Comparison of ENCODE assay signal across 8 mouse cellular contexts in the genomic region with DNA sequence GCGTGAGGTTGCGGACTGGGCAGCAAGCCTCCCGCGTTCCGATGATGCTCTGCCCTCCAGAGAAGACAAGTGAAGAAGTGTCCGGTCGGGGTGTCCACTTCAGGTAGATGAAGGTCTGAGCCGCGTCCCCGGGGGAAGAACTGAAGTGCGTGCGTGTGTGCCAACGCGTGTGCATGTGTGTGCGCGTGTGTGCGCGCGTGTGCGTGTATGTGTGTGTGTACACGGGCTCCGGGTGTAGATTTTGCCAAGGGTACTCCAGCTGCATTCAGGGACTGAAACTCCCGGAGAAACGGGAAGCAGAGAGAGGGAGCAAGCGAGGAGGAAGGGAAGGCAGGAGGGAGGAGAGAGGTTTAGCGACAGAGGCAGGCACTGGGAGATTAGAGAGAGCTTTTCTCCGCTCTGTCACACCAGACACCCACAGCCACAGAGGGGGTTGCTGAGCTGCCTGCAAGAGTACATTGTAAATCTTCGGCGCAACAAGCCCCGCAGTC. TPM values are rescaled to one million over a fixed set of nuclear protein-coding genes. Genes with fewer than 3 reads are reported as not detected.
A peak's percentile ranks its signal among the peaks of the same experiment; 100 is the strongest.
DNase-seq lines count a peak whose midpoint lies in the region; ATAC-seq and TF ChIP-seq lines count a peak whose summit lies in the region.

A gene (minus strand): TSS at position 147 of the 491 bp plus-strand sequence.

- no peak for TF ChIP-seq CTCF in C2C12 (IDR thresholded peaks at IDR 0.05; ENCODE audit: control insufficient read depth, insufficient read depth, insufficient read length)

- H3ac ChIP-seq in C2C12 (ENCODE audit: control insufficient read depth, insufficient read length, low read depth), result peak within 1 kb of the TSS; percentile 66

- H3K9ac ChIP-seq in midbrain, embryonic 12.5 days (replicated peaks), result peak within 1 kb of the TSS; percentile 60

- H3K36me3 ChIP-seq in C2C12 (ENCODE audit: control insufficient read depth, insufficient read depth), result no peaks in the 10 kb centered on the region
- H3K36me3 ChIP-seq in midbrain, embryonic 12.5 days, result no peaks in the 10 kb centered on the region

- H3K4me2 ChIP-seq in midbrain, embryonic 12.5 days (replicated peaks), result peak within 1 kb of the TSS; percentile 96

- H3K27ac ChIP-seq in midbrain, embryonic 12.5 days (replicated peaks), result 0 out of 2 replicates have a peak within 1 kb of the TSS, but pooled peaks have one; percentile 15

- H3K9me3 ChIP-seq in midbrain, embryonic 12.5 days, result no peaks in the 10 kb centered on the region

- H3K4me3 ChIP-seq in C2C12 (ENCODE audit: insufficient read depth, poor library complexity, severe bottlenecking), result peak within 1 kb of the TSS; percentile 18
- H3K4me3 ChIP-seq in midbrain, embryonic 12.5 days, result peak within 1 kb of the TSS; percentile 69

- peaks cover 4% of the 10 kb centered on the region for H3K27me3 ChIP-seq in C2C12 (ENCODE audit: control insufficient read depth, insufficient read depth, insufficient read length)
- H3K27me3 ChIP-seq in midbrain, embryonic 12.5 days, result peaks cover 48% of the 10 kb centered on the region

- no peaks in the 10 kb centered on the region for H3K79me2 ChIP-seq in C2C12 (ENCODE audit: control insufficient read depth, insufficient read depth)

- peaks cover 18% of the 10 kb centered on the region for H3K4me1 ChIP-seq in midbrain, embryonic 12.5 days

- H3K79me3 ChIP-seq in C2C12 (ENCODE audit: low read depth), result no peaks in the 10 kb centered on the region

- peak; percentile 47 for ATAC-seq in cerebellum, adult (ENCODE audit: insufficient number of reproducible peaks, low FRiP score, low TSS enrichment)
- ATAC-seq in frontal cortex, adult (ENCODE audit: low TSS enrichment), result peak; percentile 72
- ATAC-seq in midbrain, embryonic 12.5 days (ENCODE audit: low FRiP score, low read depth), result peak; percentile 43

- WGBS in midbrain, embryonic 12.5 days, result 1% methylated on average over 30 of the region's 30 CpGs

- peak; percentile 24 to 40 for DNase-seq in layer of hippocampus, postnatal 25 days (ENCODE audit: extremely low spot score in 1 of 2, low spot score in 1 of 2)
- peak; percentile 2 for DNase-seq in yolk sac, embryonic 10.5 days (ENCODE audit: low spot score)
- DNase-seq in ovary, postnatal 14 days (ENCODE audit: low spot score), result no peak
- DNase-seq in adrenal gland, postnatal 25 days, result no peak

TF ChIP-seq in C2C12, 6 proteins besides CTCF, POLR2A, EP300 and RAD21:
- TF ChIP-seq CEBPB (IDR thresholded peaks at IDR 0.05; ENCODE audit: low read depth), result no peak
- TF ChIP-seq MAX (IDR thresholded peaks at IDR 0.05), result no peak
- no peak for TF ChIP-seq USF1 (IDR thresholded peaks at IDR 0.05; ENCODE audit: low read depth)
- no peak for TF ChIP-seq MYOG (IDR thresholded peaks at IDR 0.05; ENCODE audit: control insufficient read depth, extremely low read depth, insufficient read length)
- no peak for TF ChIP-seq MYOD1 (IDR thresholded peaks at IDR 0.05; ENCODE audit: control insufficient read depth, insufficient read length, low read depth)
- no peak for TF ChIP-seq FOSL1 (IDR thresholded peaks at IDR 0.05; ENCODE audit: insufficient read depth, low read length, poor library complexity, severe bottlenecking)

RNA-seq across cellular contexts. Expression of the gene that starts here (rescaled TPM):
- 0.43 TPM for polyA plus RNA-seq in C2C12 (2012; fragmentation: generic; extraction: Trizol)
- 10 to 100 TPM; 29.2 to 34.9 TPM for total RNA-seq in layer of hippocampus, postnatal 25 days (2021)
- polyA plus RNA-seq in midbrain, embryonic 12.5 days (2016; fragmentation: Nextera tagmentation; extraction: Ambion mirVana), result 1.8 and 2.6 TPM in 2 replicates
- total RNA-seq in adrenal gland, postnatal 25 days (2021), result 0.12 and 0.57 TPM in 2 replicates

Comparison
In these comparisons a context has a peak if more than half of its experiments do, and no peak if none do; other contexts are left out.
1. RNA of the gene that starts here (total RNA-seq): 29.2 to 34.9 TPM in layer of hippocampus, postnatal 25 days; 0.12 to 0.57 TPM in adrenal gland, postnatal 25 days; every median in the first group is over 10 times any median in the second.
2. DNase-seq: peak in layer of hippocampus, postnatal 25 days (2 of 2) and yolk sac, embryonic 10.5 days (single experiment); none in ovary, postnatal 14 days (single experiment) and adrenal gland, postnatal 25 days (single experiment).
3. Peak in every context shown above with its lines, with median percentiles within 50 percentile points of each other: ATAC-seq.